Mouse (Mus musculus) MEL (cell line): ENCODE data around the gene Specc1l. TPM values are rescaled to one million over a fixed set of nuclear protein-coding genes. Genes with fewer than 3 reads are reported as not detected.

Source experiments
- DNase-seq: peaks from one replicate; pipeline ENCODE4 v3.0.0; 2011; ENCODE audit warnings: low read depth, low spot score
- H3K27ac ChIP-seq: 2 replicates; pipeline ENCODE4 v1.5.1; 2012; ENCODE audit warnings: low read depth, mild to moderate bottlenecking, control low read depth, low read length, moderate library complexity; ENCODE audit not compliant: control insufficient read depth
- H3K27me3 ChIP-seq, 2 experiments: fragments of 150-350 bp in 1 of 2; sonication (generic) in 1 of 2; 2 replicates each; pipeline ENCODE4 v1.6.1; 2012; ENCODE audit warnings: low read length in 2 of 2, mild to moderate bottlenecking in 2 of 2, improper control_type of control experiment in 1 of 2, moderate library complexity in 1 of 2; ENCODE audit not compliant: insufficient read depth in 2 of 2, control insufficient read depth in 1 of 2
- H3K36me3 ChIP-seq, 2 experiments: 2 replicates each; pipeline ENCODE4 v1.6.1; 2012 to 2014; ENCODE audit warnings: low read length in 2 of 2, improper control_type of control experiment in 1 of 2, inconsistent platforms in 1 of 2, mild to moderate bottlenecking in 1 of 2; ENCODE audit not compliant: insufficient read depth in 2 of 2, control insufficient read depth in 1 of 2
- H3K4me1 ChIP-seq, 2 experiments: fragments of 150-350 bp in 1 of 2; sonication (generic) in 1 of 2; 2 replicates each; pipeline ENCODE4 v1.6.1; 2012; ENCODE audit warnings: low read length in 2 of 2, improper control_type of control experiment in 1 of 2, mild to moderate bottlenecking in 1 of 2; ENCODE audit not compliant: insufficient read depth in 2 of 2, control insufficient read depth in 1 of 2
- H3K4me3 ChIP-seq, 2 experiments: fragments of 150-350 bp in 1 of 2; sonication (generic) in 1 of 2; 2 replicates each; pipeline ENCODE4 v1.5.1; 2012; ENCODE audit warnings: low read depth in 2 of 2, low read length in 2 of 2, mild to moderate bottlenecking in 2 of 2, moderate library complexity in 2 of 2, control low read depth in 1 of 2, improper control_type of control experiment in 1 of 2; ENCODE audit not compliant: control insufficient read depth in 1 of 2, insufficient read depth in 1 of 2
- H3K79me2 ChIP-seq: 2 replicates; pipeline ENCODE4 v1.6.1; 2012; ENCODE audit warnings: mild to moderate bottlenecking, low read length, moderate library complexity; ENCODE audit not compliant: control insufficient read depth, poor library complexity, insufficient read depth
- H3K9ac ChIP-seq: 2 replicates; pipeline ENCODE4 v1.6.1; 2012; ENCODE audit warnings: low read depth, mild to moderate bottlenecking, control low read depth, low read length, moderate library complexity; ENCODE audit not compliant: control insufficient read depth, poor library complexity, severe bottlenecking
- H3K9me3 ChIP-seq: fragments of 150-350 bp; sonication (generic); replicated peaks from 2 replicates; pipeline ENCODE4 v1.6.1; 2012; ENCODE audit warnings: mild to moderate bottlenecking, low read length, improper control_type of control experiment, moderate library complexity; ENCODE audit not compliant: insufficient read depth
- CHD1 ChIP-seq: IDR thresholded peaks from 2 replicates; pipeline ENCODE4 v1.6.1; 2012; ENCODE audit warnings: low read depth, mild to moderate bottlenecking, inconsistent platforms, low read length, improper control_type of control experiment
- CHD2 ChIP-seq: IDR thresholded peaks from 2 replicates; pipeline ENCODE4 v1.6.1; 2011; ENCODE audit warnings: low read length, improper control_type of control experiment
- CTCF ChIP-seq, 3 experiments: IDR thresholded peaks in 2 of 3; conservative IDR thresholded peaks in 1 of 3; 2 replicates each; pipeline ENCODE4 v1.5.1; 2011 to 2012; ENCODE audit warnings: low read length in 3 of 3, low read depth in 2 of 3, mild to moderate bottlenecking in 2 of 3, improper control_type of control experiment in 1 of 3, inconsistent platforms in 1 of 3, mixed read lengths in 1 of 3, moderate library complexity in 1 of 3; ENCODE audit not compliant: control insufficient read depth in 1 of 3, insufficient read depth in 1 of 3, poor library complexity in 1 of 3, severe bottlenecking in 1 of 3
- E2F4 ChIP-seq: IDR thresholded peaks from 2 replicates; pipeline ENCODE4 v1.6.1; 2011; ENCODE audit warnings: low read depth, low read length, improper control_type of control experiment, borderline replicate concordance
- ELF1 ChIP-seq: IDR thresholded peaks from 2 replicates; pipeline ENCODE4 v1.6.1; 2014; ENCODE audit warnings: low read depth, mild to moderate bottlenecking, inconsistent platforms, low read length, improper control_type of control experiment, moderate library complexity
- EP300 ChIP-seq, 2 experiments: IDR thresholded peaks; 2 replicates each; pipeline ENCODE4 v1.6.1; 2011; ENCODE audit warnings: improper control_type of control experiment in 2 of 2, low read length in 2 of 2, low read depth in 1 of 2, mild to moderate bottlenecking in 1 of 2
- GABPA ChIP-seq: IDR thresholded peaks from 2 replicates; pipeline ENCODE4 v1.6.1; 2012; ENCODE audit warnings: low read depth, mild to moderate bottlenecking, inconsistent platforms, low read length, improper control_type of control experiment, moderate library complexity
- GATA1 ChIP-seq: IDR thresholded peaks from 2 replicates; pipeline ENCODE4 v1.6.1; 2011; ENCODE audit warnings: low read depth, low read length, improper control_type of control experiment
- HCFC1 ChIP-seq: IDR thresholded peaks from 2 replicates; pipeline ENCODE4 v1.6.1; 2012; ENCODE audit warnings: low read depth, mild to moderate bottlenecking, inconsistent platforms, low read length, improper control_type of control experiment, moderate library complexity
- JUND ChIP-seq: IDR thresholded peaks from 2 replicates; pipeline ENCODE4 v1.6.1; 2011; ENCODE audit warnings: low read depth, mild to moderate bottlenecking, improper control_type of control experiment, low read length
- KAT2A ChIP-seq: conservative IDR thresholded peaks from 2 replicates; pipeline ENCODE4 v1.6.1; 2012; ENCODE audit warnings: low read depth, low read length, improper control_type of control experiment, inconsistent platforms
- MAFK ChIP-seq: IDR thresholded peaks from 2 replicates; pipeline ENCODE4 v1.6.1; 2011; ENCODE audit warnings: low read depth, mild to moderate bottlenecking, low read length, improper control_type of control experiment, borderline replicate concordance
- MAX ChIP-seq: IDR thresholded peaks from 2 replicates; pipeline ENCODE4 v1.6.1; 2011; ENCODE audit warnings: low read length, improper control_type of control experiment
- MAZ ChIP-seq: IDR thresholded peaks from 2 replicates; pipeline ENCODE4 v1.6.1; 2012; ENCODE audit warnings: low read depth, mild to moderate bottlenecking, inconsistent platforms, low read length, improper control_type of control experiment
- MXI1 ChIP-seq: IDR thresholded peaks from 2 replicates; pipeline ENCODE4 v1.6.1; 2011; ENCODE audit warnings: mild to moderate bottlenecking, low read depth, low read length, improper control_type of control experiment
- MYB ChIP-seq: IDR thresholded peaks from 2 replicates; pipeline ENCODE4 v1.6.1; 2011; ENCODE audit warnings: mild to moderate bottlenecking, low read depth, low read length, improper control_type of control experiment
- MYC ChIP-seq: IDR thresholded peaks from 2 replicates; pipeline ENCODE4 v1.6.1; 2011; ENCODE audit warnings: low read depth, mild to moderate bottlenecking, low read length, improper control_type of control experiment, moderate library complexity
- NELFE ChIP-seq: IDR thresholded peaks from 2 replicates; pipeline ENCODE4 v1.6.1; 2011; ENCODE audit warnings: low read depth, low read length, improper control_type of control experiment
- NRF1 ChIP-seq: IDR thresholded peaks from 2 replicates; pipeline ENCODE4 v1.6.1; 2014; ENCODE audit warnings: low read depth, mild to moderate bottlenecking, inconsistent platforms, low read length, improper control_type of control experiment, moderate library complexity; ENCODE audit not compliant: poor library complexity, insufficient read depth, severe bottlenecking
- POLR2A ChIP-seq, 2 experiments: IDR thresholded peaks; 2 replicates each; pipeline ENCODE4 v1.6.1; 2011 to 2012; ENCODE audit warnings: low read length in 2 of 2, mild to moderate bottlenecking in 2 of 2, control low read depth in 1 of 2, improper control_type of control experiment in 1 of 2, low read depth in 1 of 2, moderate library complexity in 1 of 2; ENCODE audit not compliant: control insufficient read depth in 1 of 2, insufficient read depth in 1 of 2, poor library complexity in 1 of 2
- POLR2AphosphoS2 ChIP-seq: IDR thresholded peaks from 2 replicates; pipeline ENCODE4 v1.6.1; 2011; ENCODE audit warnings: low read length, improper control_type of control experiment
- POLR2AphosphoS5 ChIP-seq: IDR thresholded peaks from 2 replicates; pipeline ENCODE4 v1.6.1; 2012; ENCODE audit warnings: low read depth, borderline replicate concordance, mild to moderate bottlenecking, inconsistent platforms, low read length, moderate library complexity, mixed read lengths
- RCOR1 ChIP-seq: IDR thresholded peaks from 2 replicates; pipeline ENCODE4 v1.6.1; 2012; ENCODE audit warnings: low read depth, mild to moderate bottlenecking, inconsistent platforms, low read length, improper control_type of control experiment
- SIN3A ChIP-seq: IDR thresholded peaks from 2 replicates; pipeline ENCODE4 v1.6.1; 2012; ENCODE audit warnings: low read length, improper control_type of control experiment, inconsistent platforms
- TAL1 ChIP-seq: IDR thresholded peaks from 2 replicates; pipeline ENCODE4 v1.6.1; 2012; ENCODE audit warnings: mild to moderate bottlenecking, inconsistent platforms, low read length, moderate library complexity, mixed read lengths
- TBP ChIP-seq: IDR thresholded peaks from 2 replicates; pipeline ENCODE4 v1.8.0; 2011; ENCODE audit warnings: low read depth, low read length, improper control_type of control experiment
- TCF12 ChIP-seq: IDR thresholded peaks from 2 replicates; pipeline ENCODE4 v1.6.1; 2014; ENCODE audit warnings: low read depth, mild to moderate bottlenecking, inconsistent platforms, low read length, improper control_type of control experiment, moderate library complexity
- UBTF ChIP-seq: IDR thresholded peaks from 2 replicates; pipeline ENCODE4 v1.6.1; 2012; ENCODE audit warnings: low read depth, mild to moderate bottlenecking, inconsistent platforms, low read length, improper control_type of control experiment, moderate library complexity, borderline replicate concordance; ENCODE audit not compliant: insufficient read depth
- ZC3H11A ChIP-seq: IDR thresholded peaks from 2 replicates; pipeline ENCODE4 v1.6.1; 2012; ENCODE audit warnings: low read depth, mild to moderate bottlenecking, inconsistent platforms, low read length, improper control_type of control experiment
- ZKSCAN1 ChIP-seq: IDR thresholded peaks from 2 replicates; pipeline ENCODE4 v1.6.1; 2012; ENCODE audit warnings: low read depth, mild to moderate bottlenecking, inconsistent platforms, low read length, improper control_type of control experiment, moderate library complexity
- ZMIZ1 ChIP-seq: IDR thresholded peaks from 2 replicates; pipeline ENCODE4 v1.6.1; 2012; ENCODE audit warnings: low read depth, mild to moderate bottlenecking, inconsistent platforms, low read length, improper control_type of control experiment, moderate library complexity
- polyA plus RNA-seq, 2 experiments: library from polyadenylated mRNA; stranded (reverse) in 1 of 2; unstranded in 1 of 2; fragments of >175 nt in 1 of 2; fragments of >200 nt in 1 of 2; gene quantifications; 2 replicates each; pipeline versions ENCODE4 v1.2.1 to v1.2.4; 2012; ENCODE audit warnings: low replicate concordance in 2 of 2, low read depth in 1 of 2; ENCODE audit not compliant: insufficient read length in 2 of 2, insufficient read depth in 1 of 2, missing spikeins in 1 of 2
- total RNA-seq: library from RNA; depleted of rRNA; stranded (reverse); fragments of 300-350 nt; gene quantifications from 2 replicates; pipeline ENCODE4 v1.2.3, GENCODE M21; 2012

Gene Specc1l
- total and polyA plus RNA-seq, 3 experiments: 12.3 to 30.6 (median 15.1) TPM

GRCm38 (mm10) chr10:75224630-75225029 is 12.8 kb downstream of the Specc1l start:
- TF ChIP-seq NRF1 (no peak), POLR2AphosphoS2 (no peak), EP300 (IDR thresholded peaks at IDR 0.05; ENCODE audit: low read depth in 1 of 2, low read length in 2 of 2) (no peak), MYB (no peak), TBP (no peak), MAZ (no peak), CTCF (IDR thresholded peaks at IDR 0.05 in 2 of 3, conservative IDR thresholded peaks at IDR 0.05 in 1 of 3; ENCODE audit: control insufficient read depth in 1 of 3, insufficient read depth in 1 of 3, low read depth in 2 of 3, low read length in 3 of 3, poor library complexity in 1 of 3, severe bottlenecking in 1 of 3) (no peak), NELFE (no peak), MXI1 (no peak), ZMIZ1 (no peak), SIN3A (no peak), E2F4 (no peak), JUND (no peak), CHD2 (no peak), ZC3H11A (no peak), CHD1 (no peak), HCFC1 (no peak), POLR2A (IDR thresholded peaks at IDR 0.05; ENCODE audit: control insufficient read depth in 1 of 2, insufficient read depth in 1 of 2, low read depth in 1 of 2, low read length in 2 of 2, poor library complexity in 1 of 2) (no peak), GABPA (no peak), MAFK (no peak)
- Histone ChIP-seq H3K27me3 (no peaks in the 10 kb centered on the region), H3K36me3 (peaks cover 1 to 22% of the 10 kb centered on the region in 2 experiments), H3K27ac (no peak overlapping the region), H3K79me2 (peaks cover 12% of the 10 kb centered on the region), H3K9me3 (no peaks in the 10 kb centered on the region), H3K4me3 (no peak overlapping the region), H3K4me1 (peaks cover 2 to 11% of the 10 kb centered on the region in 2 experiments; a peak in 3 of 4 replicates), H3K9ac (no peak overlapping the region)
- DNase-seq: peak; percentile 71

DNA sequence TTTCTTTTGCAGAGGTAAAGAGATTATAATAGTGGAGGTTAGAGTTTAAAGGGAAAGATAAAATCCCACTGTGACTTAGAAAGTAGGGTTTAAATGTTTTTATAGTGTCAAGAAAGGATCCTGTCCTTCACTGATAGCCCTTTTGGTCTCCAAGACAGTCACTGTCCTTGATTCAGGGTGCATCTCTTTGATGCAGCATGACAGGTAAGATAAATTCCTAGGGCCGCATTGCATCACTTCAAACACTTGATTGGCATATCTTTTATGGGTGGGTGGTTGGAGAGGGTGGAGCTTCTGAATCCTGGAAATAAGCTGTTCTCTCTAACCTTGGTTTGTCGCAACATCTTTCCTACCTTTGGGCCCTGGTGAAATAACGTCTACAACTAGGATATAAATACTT is 15.5 kb downstream of the Specc1l start:
- Histone ChIP-seq H3K4me1 (peaks cover 2 to 7% of the 10 kb centered on the region in 2 experiments; a peak in 3 of 4 replicates), H3K27me3 (no peaks in the 10 kb centered on the region), H3K79me2 (peaks cover 7% of the 10 kb centered on the region; the same call in 1 of the 2 replicates), H3K4me3 (no peak overlapping the region), H3K36me3 (peaks cover 3 to 19% of the 10 kb centered on the region in 2 experiments), H3K9me3 (no peaks in the 10 kb centered on the region), H3K9ac (no peak overlapping the region), H3K27ac (no peak overlapping the region)
- peak; percentile 50 for DNase-seq
- TF ChIP-seq GATA1: 0 out of 2 replicates have a peak, but pooled peaks have one; percentile 2
- no peak for TF ChIP-seq POLR2A (IDR thresholded peaks at IDR 0.05; ENCODE audit: control insufficient read depth in 1 of 2, insufficient read depth in 1 of 2, low read depth in 1 of 2, low read length in 2 of 2, poor library complexity in 1 of 2)
- peak; percentile 43; the same call in 1 of the 2 replicates for TF ChIP-seq TAL1
- TF ChIP-seq RCOR1: no peak
- TF ChIP-seq ZMIZ1: no peak
- TF ChIP-seq ZKSCAN1: no peak
- no peak for TF ChIP-seq ELF1
- TF ChIP-seq MAX: no peak
- TF ChIP-seq NRF1: no peak
- no peak for TF ChIP-seq MAFK
- TF ChIP-seq MYB: no peak
- no peak for TF ChIP-seq KAT2A
- TF ChIP-seq EP300 (IDR thresholded peaks at IDR 0.05; ENCODE audit: low read depth in 1 of 2, low read length in 2 of 2): peak; percentile 36 to 46; a peak in 1 of 4 replicates
- no peak for TF ChIP-seq CTCF (IDR thresholded peaks at IDR 0.05 in 2 of 3, conservative IDR thresholded peaks at IDR 0.05 in 1 of 3; ENCODE audit: control insufficient read depth in 1 of 3, insufficient read depth in 1 of 3, low read depth in 2 of 3, low read length in 3 of 3, poor library complexity in 1 of 3, severe bottlenecking in 1 of 3)
- no peak for TF ChIP-seq TCF12
- no peak for TF ChIP-seq TBP
- TF ChIP-seq POLR2AphosphoS5: no peak
- TF ChIP-seq MYC: no peak
- no peak for TF ChIP-seq HCFC1
- no peak for TF ChIP-seq NELFE
- no peak for TF ChIP-seq MAZ
- TF ChIP-seq UBTF: no peak
